Mouse (Mus musculus): ENCODE data around the gene 1810009A15Rik. TPM values are rescaled to one million over a fixed set of nuclear protein-coding genes. Genes with fewer than 3 reads are reported as not detected.
A peak's percentile ranks its signal among the peaks of the same experiment; 100 is the strongest.

1810009A15Rik gene
- polyA plus RNA-seq, 1 experiment from 2014 or later, result 49.9 TPM

GRCm38 (mm10) chr19:8844371-8845129 lies 44.1 kb upstream of the 1810009A15Rik start:
- DNase-seq (ENCODE audit: low spot score), result peak; percentile 75
- H3K4me3 ChIP-seq (ENCODE audit: low read depth, low read length), result no peak overlapping the region

GRCm38 (mm10) chr19:8848356-8848755 lies 40.3 kb upstream of the 1810009A15Rik start:
- no peaks in the 10 kb centered on the region for H3K27me3 ChIP-seq (ENCODE audit: control insufficient read depth, insufficient read depth, low read length)
- WGBS, result 56% methylated on average over 5 of the region's 5 CpGs
- TF ChIP-seq CTCF (IDR thresholded peaks at IDR 0.05; ENCODE audit: low read depth) (no peak), EP300 (optimal IDR thresholded peaks at IDR 0.05) (no peak)

More at GRCm38 (mm10) chr19:8844371-8845129, 44.1 kb upstream of the 1810009A15Rik start:
- H3K4me2 ChIP-seq (replicated peaks; ENCODE audit: low read depth), result no peak overlapping the region
- 65% methylated on average over 5 of the region's 5 CpGs for WGBS
- TF ChIP-seq CTCF (IDR thresholded peaks at IDR 0.05; ENCODE audit: low read depth), result peak; percentile 85
- TF ChIP-seq EP300 (optimal IDR thresholded peaks at IDR 0.05), result no peak
- H3K9ac ChIP-seq (ENCODE audit: low read length), result no peak overlapping the region
- peaks cover 16% of the 10 kb centered on the region for H3K36me3 ChIP-seq (ENCODE audit: control insufficient read depth, insufficient read depth, low read length)
- no peak for ATAC-seq (ENCODE audit: low FRiP score, low TSS enrichment)
- H3K27me3 ChIP-seq (ENCODE audit: control insufficient read depth, insufficient read depth, low read length), result no peaks in the 10 kb centered on the region
- H3K9me3 ChIP-seq (ENCODE audit: control insufficient read depth, low read length), result no peaks in the 10 kb centered on the region
- no peak overlapping the region for H3K27ac ChIP-seq (replicated peaks)
- H3K4me1 ChIP-seq (replicated peaks; ENCODE audit: control insufficient read depth, insufficient read depth), result no peaks in the 10 kb centered on the region

GRCm38 (mm10) chr19:8850402-8850901 lies 38.2 kb upstream of the 1810009A15Rik start, which contains the start of gene Lrrn4cl:
Gene Lrrn4cl (plus strand): TSS chr19:8850768.
- ATAC-seq (ENCODE audit: low FRiP score, low TSS enrichment) (peak; percentile 88), DNase-seq (ENCODE audit: low spot score) (peak; percentile 46)
- peak within 1 kb of the TSS; percentile 14; the same call in 1 of the 2 replicates for H3K4me2 ChIP-seq (replicated peaks; ENCODE audit: low read depth)
- no peaks in the 10 kb centered on the region for H3K27me3 ChIP-seq (ENCODE audit: control insufficient read depth, insufficient read depth, low read length)
- 16% methylated on average over 7 of the region's 7 CpGs for WGBS
- peak within 1 kb of the TSS; percentile 35; the same call in 1 of the 2 replicates for H3K9ac ChIP-seq (ENCODE audit: low read length)
- TF ChIP-seq CTCF (IDR thresholded peaks at IDR 0.05; ENCODE audit: low read depth) (peak; percentile 27), EP300 (optimal IDR thresholded peaks at IDR 0.05) (no peak)
- H3K9me3 ChIP-seq (ENCODE audit: control insufficient read depth, low read length), result no peaks in the 10 kb centered on the region
- peaks cover 13% of the 10 kb centered on the region for H3K36me3 ChIP-seq (ENCODE audit: control insufficient read depth, insufficient read depth, low read length)
- H3K4me1 ChIP-seq (replicated peaks; ENCODE audit: control insufficient read depth, insufficient read depth), result no peaks in the 10 kb centered on the region; the same call in 1 of the 2 replicates
- H3K27ac ChIP-seq (replicated peaks), result peak within 1 kb of the TSS; percentile 61
- no peak within 1 kb of the TSS for H3K4me3 ChIP-seq (ENCODE audit: low read depth, low read length)

More at GRCm38 (mm10) chr19:8848356-8848755, 40.3 kb upstream of the 1810009A15Rik start:
- H3K4me3 ChIP-seq (ENCODE audit: low read depth, low read length), result no peak overlapping the region
- H3K4me2 ChIP-seq (replicated peaks; ENCODE audit: low read depth), result no peak overlapping the region
- H3K9ac ChIP-seq (ENCODE audit: low read length), result no peak overlapping the region
- H3K4me1 ChIP-seq (replicated peaks; ENCODE audit: control insufficient read depth, insufficient read depth), result no peaks in the 10 kb centered on the region; the same call in 1 of the 2 replicates
- H3K9me3 ChIP-seq (ENCODE audit: control insufficient read depth, low read length), result no peaks in the 10 kb centered on the region
- H3K27ac ChIP-seq (replicated peaks), result no peak overlapping the region
- DNase-seq (ENCODE audit: low spot score) (no peak), ATAC-seq (ENCODE audit: low FRiP score, low TSS enrichment) (no peak)
- peaks cover 13% of the 10 kb centered on the region for H3K36me3 ChIP-seq (ENCODE audit: control insufficient read depth, insufficient read depth, low read length)

GRCm38 (mm10) chr19:8851639-8852038 lies 37.0 kb upstream of the 1810009A15Rik start:
- Histone ChIP-seq H3K4me2 (replicated peaks; ENCODE audit: low read depth) (no peak overlapping the region), H3K27me3 (ENCODE audit: control insufficient read depth, insufficient read depth, low read length) (no peaks in the 10 kb centered on the region), H3K9me3 (ENCODE audit: control insufficient read depth, low read length) (no peaks in the 10 kb centered on the region), H3K4me3 (ENCODE audit: low read depth, low read length) (no peak overlapping the region), H3K36me3 (ENCODE audit: control insufficient read depth, insufficient read depth, low read length) (peaks cover 7% of the 10 kb centered on the region), H3K9ac (ENCODE audit: low read length) (no peak overlapping the region), H3K27ac (replicated peaks) (no peak overlapping the region), H3K4me1 (replicated peaks; ENCODE audit: control insufficient read depth, insufficient read depth) (no peaks in the 10 kb centered on the region; the same call in 1 of the 2 replicates)
- ATAC-seq (ENCODE audit: low FRiP score, low TSS enrichment) (peak; percentile 34; the same call in 1 of the 2 replicates), DNase-seq (ENCODE audit: low spot score) (peak; percentile 52)
- TF ChIP-seq CTCF (IDR thresholded peaks at IDR 0.05; ENCODE audit: low read depth) (peak; percentile 34; the same call in 1 of the 2 replicates), EP300 (optimal IDR thresholded peaks at IDR 0.05) (no peak)
- WGBS, result 44% methylated on average over 7 of the region's 7 CpGs

GRCm38 (mm10) chr19:8852236-8852928 lies 36.3 kb upstream of the 1810009A15Rik start:
- TF ChIP-seq CTCF (IDR thresholded peaks at IDR 0.05; ENCODE audit: low read depth) (no peak), EP300 (optimal IDR thresholded peaks at IDR 0.05) (no peak)
- Histone ChIP-seq H3K4me2 (replicated peaks; ENCODE audit: low read depth) (no peak overlapping the region), H3K27ac (replicated peaks) (no peak overlapping the region), H3K36me3 (ENCODE audit: control insufficient read depth, insufficient read depth, low read length) (peaks cover 2% of the 10 kb centered on the region), H3K4me3 (ENCODE audit: low read depth, low read length) (no peak overlapping the region), H3K4me1 (replicated peaks; ENCODE audit: control insufficient read depth, insufficient read depth) (no peaks in the 10 kb centered on the region; the same call in 1 of the 2 replicates), H3K9ac (ENCODE audit: low read length) (no peak overlapping the region), H3K9me3 (ENCODE audit: control insufficient read depth, low read length) (no peaks in the 10 kb centered on the region), H3K27me3 (ENCODE audit: control insufficient read depth, insufficient read depth, low read length) (no peaks in the 10 kb centered on the region)
- WGBS, result 47% methylated on average over 10 of the region's 10 CpGs
- no peak; the same call in 1 of the 2 replicates for ATAC-seq (ENCODE audit: low FRiP score, low TSS enrichment)
- no peak for DNase-seq (ENCODE audit: low spot score)

All from stomach, postnatal 0 days (tissue).